Mouse (Mus musculus): Measurements from ENCODE around the gene Zfp629.

DNA sequence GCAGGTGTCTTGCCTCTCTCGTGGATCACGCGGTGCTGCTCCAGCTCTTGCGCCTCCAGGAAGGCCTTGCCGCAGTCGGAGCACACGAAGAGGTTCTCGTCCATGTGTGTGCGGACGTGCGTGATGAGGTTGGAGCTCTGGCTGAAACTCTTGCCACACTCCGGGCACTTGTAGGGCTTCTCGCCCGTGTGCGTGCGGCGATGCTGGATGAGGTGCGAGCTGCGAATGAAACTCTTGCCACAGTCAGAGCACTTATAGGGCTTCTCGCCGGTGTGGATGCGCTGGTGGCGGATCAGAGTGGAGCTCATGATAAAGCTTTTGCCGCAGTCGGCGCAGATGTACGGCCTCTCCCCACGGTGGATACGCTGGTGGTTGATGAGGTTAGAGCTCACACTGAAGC is 4.6 kb downstream of the Zfp629 start:
- TF ChIP-seq CTCF (IDR thresholded peaks at IDR 0.05; ENCODE audit: control insufficient read depth, insufficient read depth, insufficient replicate concordance, low read depth, low read length) (no peak), POLR2A (IDR thresholded peaks at IDR 0.05; ENCODE audit: control insufficient read depth, low read depth, low read length) (no peak)

Data from testis, adult 2 months (tissue).